Mouse (Mus musculus): ENCODE results near the gene Pde4d.
A peak's percentile ranks its signal among the peaks of the same experiment; 100 is the strongest.

Pde4d gene

DNA sequence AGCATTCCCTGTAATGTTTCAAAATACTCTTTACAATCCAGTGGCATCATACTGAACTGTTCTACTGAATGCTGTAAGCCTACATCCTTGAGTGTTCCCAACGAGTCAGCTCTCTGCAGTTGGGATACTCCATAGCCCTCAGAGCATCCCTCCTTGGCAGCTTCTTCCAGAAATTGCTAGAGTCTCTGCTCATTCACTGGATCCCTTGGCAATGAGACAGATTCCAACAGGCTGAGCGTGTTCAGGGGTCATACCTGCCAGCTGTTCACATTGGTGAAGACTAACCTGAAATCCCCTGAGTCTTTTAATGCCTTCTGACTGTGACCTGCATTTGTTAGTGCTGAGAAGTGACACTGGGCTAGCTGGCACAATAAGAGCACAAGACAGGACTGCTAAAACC is 1173.5 kb downstream of the Pde4d start:
- no peak for DNase-seq (ENCODE audit: low read depth, low spot score)

DNA sequence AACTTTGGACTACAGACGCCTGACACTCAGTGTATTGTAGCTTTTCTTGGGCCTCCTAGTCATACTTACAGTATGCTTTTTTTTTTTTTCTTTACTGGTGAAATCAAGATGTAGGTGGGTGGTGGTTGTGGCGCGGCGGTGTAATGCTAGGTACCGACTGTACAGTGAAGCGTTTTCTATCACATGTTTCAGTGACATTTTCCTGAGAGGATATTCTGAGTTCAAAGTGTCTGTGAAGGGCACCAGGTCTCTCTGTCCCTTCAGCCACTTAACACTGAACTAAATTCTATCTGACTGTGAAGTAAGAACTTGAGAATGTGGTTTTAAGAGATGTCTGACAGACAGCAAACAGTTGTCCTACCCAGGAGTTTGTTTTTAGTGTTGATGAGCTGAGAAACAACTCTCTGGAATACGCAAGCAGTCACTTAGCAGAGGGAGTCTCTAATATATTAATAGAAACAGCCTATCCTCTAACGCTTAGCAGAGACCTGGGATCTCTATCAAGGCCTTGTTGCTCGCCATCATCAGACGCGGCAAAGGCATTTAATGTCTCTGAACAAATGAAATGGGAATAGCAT is 1175.1 kb downstream of the Pde4d start:
- no peak for DNase-seq (ENCODE audit: low read depth, low spot score)

DNA sequence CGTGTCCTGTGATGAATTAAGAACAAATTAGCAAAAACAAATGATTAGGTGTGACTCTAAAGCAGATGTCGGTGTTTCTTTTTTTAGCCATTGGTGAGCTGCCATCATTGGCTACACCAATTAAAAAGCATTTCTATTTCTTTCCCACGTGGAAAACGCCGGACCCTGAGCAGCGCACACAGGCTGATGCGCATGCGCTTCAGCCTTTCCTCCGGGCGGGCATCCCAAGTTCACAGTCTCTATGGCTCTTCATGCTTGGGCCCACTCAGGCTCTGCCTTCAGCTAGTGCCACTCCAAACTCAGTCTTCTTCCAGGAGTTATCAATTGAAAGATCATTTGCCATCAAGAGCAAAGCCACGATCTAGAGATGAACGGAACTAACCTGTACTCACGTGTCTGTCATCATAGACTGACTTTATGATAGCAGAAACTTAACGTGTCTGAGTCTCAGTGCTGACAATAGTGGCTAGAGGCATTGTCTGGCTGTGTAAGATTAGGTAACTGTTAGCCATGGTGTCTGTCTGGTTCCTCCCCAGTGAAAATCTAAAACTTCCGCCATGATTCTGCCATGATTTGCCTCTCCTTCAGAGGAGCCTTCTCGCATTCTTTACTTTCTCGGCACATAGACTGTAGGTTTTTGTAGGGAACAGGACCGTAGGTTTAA is 1175.8 kb downstream of the Pde4d start:
- DNase-seq (ENCODE audit: low read depth, low spot score): peak; percentile 52

DNA sequence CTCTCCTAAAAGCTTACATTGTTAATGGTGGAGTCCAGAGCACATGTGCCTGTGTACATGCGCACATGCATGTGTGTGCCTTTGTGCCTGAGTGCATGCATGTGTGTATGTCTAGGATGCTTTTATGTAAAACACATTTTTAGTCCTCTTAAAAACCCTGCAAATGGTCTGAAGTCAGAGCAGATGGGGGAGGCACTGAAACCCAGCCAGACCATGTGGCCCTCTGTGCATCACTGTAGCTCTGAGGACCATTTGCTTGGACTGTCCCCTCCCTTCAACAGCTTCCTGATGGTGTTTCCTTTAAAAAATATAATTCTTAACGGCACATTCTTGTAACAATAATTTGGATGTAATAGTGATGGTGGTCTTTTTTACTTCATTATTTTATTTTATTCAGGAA is 1177.5 kb downstream of the Pde4d start:
- no peak for DNase-seq (ENCODE audit: low read depth, low spot score)

DNA sequence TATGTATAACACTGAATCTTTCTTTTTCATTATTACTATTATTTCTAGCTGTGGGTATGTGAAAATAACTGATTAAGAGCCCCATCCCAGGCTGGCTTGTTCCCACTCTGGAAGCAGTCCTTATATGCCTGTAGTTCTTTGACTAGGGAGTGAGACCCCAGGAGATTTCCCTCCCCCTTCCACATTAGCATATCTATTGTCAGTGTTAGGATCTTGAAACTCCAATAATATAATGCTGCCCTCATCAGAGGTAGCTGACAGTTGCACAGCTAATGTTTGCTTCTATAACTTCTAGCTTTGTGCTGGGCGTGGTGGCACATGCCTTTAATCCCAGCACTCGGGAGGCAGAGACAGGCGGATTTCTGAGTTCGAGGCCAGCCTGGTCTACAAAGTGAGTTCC is 1178.9 kb downstream of the Pde4d start:
- peak; percentile 54 for DNase-seq (ENCODE audit: low read depth, low spot score)

DNA sequence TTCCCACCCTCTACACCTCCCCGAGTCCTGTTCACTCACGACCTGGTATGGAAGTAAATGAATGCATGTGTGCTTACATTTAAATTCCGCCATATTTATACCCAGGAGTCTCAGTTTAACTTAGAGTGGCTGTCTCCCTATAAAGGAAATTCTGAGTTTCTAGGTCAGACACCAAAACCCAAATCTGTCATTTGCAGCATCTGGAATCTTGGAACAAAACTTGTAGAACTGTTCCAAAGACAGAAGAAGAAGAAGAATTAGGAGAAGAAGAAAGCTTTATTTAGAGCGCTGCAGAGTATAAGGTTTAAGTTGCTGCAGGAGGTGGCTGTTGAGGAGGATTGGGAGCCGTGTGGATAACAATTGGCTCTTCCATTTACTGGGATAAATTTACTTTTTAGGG is 1179.5 kb downstream of the Pde4d start:
- no peak for DNase-seq (ENCODE audit: low read depth, low spot score)

DNA sequence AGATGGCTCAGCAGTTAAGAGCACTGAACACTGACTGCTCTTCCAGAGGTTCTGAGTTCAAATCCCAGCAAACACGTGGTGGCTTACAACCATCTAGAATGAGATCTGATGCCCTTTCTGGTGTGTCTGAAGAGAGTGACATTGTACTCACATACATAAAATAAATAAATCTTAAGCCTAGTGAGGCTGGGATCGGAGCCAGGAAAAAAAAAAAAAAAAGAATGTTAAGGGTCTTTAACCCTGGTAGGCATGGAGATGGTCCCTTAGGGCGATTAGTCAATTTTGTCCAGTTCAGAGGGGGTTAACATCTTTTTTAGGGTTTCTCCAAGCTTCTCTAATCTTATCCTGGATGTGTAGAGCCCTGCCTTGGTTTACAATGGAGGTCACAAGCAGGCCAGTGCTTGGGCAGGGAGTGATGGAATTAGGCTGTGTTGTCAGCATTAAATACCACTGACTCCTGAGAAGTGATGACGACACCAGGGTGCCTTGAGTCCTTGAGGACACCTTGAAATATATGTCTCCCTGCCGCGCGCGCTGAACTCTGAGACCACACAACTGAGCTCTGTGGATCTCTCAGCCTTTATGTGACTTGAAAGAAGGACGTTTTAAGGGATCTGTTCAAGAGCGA is 1181.8 kb downstream of the Pde4d start:
- peak; percentile 39 for DNase-seq (ENCODE audit: low read depth, low spot score)

DNA sequence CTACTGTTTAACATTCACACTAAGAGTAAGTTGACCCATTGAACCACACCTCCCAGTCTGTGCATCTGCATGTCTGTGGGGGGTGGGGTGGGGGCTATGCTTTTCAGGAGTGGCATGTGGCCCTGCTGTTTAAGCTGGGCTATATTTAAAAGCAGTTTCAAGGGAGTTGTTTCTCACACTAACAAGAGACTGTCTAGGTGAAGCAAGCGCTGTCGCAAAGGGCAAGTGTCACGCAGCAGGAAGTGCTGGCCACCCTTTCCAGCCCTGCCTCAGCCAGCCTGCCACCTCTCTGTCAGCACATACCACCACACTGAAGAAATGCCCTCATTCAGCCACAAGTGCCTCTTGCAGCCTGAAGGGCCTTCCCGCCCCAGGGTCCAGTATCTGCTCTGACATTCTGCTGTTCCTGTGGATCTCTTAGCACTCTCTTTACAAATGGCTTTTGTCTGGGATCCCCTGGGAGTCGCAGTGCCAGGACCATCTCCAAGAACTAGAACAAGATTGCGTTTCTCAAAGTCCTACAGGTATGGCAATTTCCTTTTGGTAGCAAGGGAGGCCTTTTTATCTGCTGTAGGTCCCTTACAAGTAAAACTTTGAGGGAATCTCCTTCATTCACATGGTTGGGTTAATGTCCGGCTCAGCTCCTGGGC is 1182.8 kb downstream of the Pde4d start:
- DNase-seq (ENCODE audit: low read depth, low spot score): peak; percentile 79

DNA sequence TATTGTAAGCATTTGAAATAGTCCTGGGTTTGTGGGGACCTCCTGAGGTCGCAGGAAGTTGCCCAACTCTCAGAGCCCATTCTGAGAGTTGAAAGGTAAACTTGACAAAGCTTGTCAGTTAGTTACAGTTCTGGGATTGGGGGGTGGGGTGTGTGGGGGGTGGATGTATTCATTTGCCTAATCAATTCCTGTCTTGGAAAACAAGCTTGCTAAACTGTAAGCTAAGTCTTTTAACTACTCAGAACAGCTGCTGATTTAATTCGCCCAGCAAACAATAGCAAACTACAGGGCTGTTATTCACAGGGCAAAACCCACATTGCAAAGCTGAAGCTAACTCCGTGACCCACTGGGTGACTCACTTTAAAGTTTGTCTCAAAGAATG is 1183.3 kb downstream of the Pde4d start:
- peak; percentile 74 for DNase-seq (ENCODE audit: low read depth, low spot score)

DNA sequence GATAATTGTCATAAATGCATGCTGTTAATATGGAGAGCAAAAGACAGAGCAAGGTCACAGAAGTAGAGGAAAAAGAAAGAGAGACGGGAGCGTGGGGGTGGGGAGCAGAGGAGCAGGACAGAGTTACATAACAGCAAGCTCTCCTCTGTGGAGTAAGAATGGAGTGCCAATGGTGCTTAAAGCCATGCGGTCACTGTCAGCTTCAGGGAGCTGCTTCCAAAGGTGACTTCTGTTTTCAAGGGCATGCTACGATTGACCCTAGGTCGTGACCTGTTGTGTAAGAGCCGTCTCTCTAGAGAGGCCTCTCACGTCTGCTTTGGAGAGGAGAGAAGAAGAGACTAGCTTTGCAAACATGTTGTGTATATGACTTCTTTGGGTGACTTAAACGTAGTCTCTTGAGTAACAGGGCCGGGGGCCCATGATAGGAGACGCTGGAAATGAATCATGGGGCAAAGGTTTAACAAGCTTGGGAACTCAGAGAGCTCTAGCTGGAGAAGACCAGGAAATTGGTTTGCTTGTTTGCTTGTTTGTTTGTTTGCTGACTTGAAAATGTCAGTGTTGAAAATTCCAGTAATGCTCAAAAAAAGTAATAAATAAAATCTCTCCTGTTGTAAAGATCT is 1186.3 kb downstream of the Pde4d start:
- peak; percentile 45 for DNase-seq (ENCODE audit: low read depth, low spot score)

DNA sequence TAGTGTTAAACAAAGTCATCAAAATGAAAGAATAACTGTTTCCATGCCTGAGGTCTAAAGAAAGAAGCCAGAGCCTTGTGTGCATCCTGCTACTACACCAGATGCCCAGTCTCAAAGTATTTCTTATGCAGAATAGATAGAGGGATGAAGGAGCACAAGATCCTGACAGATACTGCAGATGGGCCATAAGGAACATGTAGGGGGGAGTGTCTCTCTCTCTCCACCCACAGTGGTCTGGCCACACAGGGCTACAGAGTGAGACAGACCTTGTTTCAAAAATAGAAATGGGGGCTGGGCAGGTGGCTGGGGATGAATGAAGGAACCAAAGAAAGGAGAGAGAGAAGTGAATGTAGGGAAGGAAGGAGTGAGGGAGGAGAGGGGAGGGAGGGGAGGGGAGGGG is 1188.5 kb downstream of the Pde4d start:
- no peak for DNase-seq (ENCODE audit: low read depth, low spot score)

DNA sequence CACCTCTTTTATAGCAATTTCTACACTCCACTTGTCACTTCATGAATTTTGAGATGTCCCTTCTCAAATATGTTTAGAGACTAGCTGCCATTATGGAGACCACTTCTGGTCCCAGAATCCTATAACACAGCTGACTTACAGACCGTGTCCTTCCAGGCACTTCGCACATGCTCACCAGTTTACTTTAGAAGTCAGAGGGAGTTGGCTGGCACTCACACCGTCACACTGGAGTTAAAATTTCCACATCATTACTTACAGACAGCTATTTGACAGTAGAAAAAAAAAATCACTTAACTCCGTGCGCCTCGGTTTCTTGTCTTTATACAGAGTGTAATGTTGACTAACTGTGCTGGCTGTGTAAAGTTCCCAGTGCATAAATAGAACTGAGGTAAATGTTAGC is 1189.5 kb downstream of the Pde4d start:
- no peak for DNase-seq (ENCODE audit: low read depth, low spot score)

DNA sequence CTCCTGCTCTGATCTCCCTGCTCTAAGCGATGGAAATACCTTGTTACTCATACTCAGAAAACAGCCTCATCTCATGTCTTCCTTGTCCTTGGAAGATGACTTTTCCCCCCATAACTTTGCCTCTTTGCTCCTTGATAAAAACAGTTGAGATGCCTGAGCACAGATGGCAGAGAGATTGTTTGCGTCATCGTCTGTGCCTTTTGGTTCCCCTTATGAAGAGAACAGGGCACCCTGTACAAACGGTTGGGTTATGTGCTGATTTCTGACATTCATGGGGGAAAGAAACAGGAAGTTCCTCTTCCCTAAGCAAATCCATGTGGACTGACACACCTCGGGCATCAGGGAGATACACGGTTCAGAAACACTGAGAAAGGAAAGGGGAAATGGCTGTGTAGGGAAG is 1191.8 kb downstream of the Pde4d start:
- DNase-seq (ENCODE audit: low read depth, low spot score): no peak

DNA sequence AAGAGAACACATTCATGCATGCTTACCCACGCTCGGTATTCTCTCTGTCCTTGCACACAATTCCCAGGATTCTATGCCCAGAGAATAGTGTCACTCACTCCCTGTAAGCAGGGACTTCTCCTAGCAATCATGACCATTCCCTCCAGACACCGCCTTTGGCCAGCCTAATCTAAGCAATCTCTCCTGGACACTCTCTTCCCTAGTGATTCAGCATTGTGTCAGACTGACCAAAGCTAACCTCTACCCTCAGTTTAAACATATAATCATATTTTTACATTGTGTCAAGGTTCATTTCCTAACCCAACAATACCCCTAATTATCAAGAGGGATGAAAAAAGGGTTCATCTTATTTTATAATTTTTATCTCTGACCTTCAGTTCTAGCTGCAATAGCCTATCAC is 1193.7 kb downstream of the Pde4d start:
- DNase-seq (ENCODE audit: low read depth, low spot score): no peak

DNA sequence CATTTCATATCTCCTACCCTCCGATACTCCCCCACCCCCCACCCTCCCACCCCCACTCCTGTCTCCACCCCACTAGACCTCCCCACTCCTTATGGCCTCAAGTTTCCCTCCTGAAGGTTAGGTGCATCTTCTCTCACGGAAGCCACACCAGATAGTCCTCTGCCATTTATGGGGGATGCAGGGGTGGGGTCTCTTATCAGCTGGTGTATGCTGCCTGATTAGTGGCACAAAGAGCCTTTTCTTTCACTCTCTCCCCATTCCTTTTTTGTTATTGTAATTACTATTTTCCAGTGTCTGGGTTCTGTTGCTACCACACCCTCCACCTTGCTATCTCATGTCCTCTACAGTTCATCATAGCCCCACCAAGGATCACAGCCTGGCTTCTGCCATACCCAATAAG is 1194.3 kb downstream of the Pde4d start:
- DNase-seq (ENCODE audit: low read depth, low spot score): peak; percentile 67

DNA sequence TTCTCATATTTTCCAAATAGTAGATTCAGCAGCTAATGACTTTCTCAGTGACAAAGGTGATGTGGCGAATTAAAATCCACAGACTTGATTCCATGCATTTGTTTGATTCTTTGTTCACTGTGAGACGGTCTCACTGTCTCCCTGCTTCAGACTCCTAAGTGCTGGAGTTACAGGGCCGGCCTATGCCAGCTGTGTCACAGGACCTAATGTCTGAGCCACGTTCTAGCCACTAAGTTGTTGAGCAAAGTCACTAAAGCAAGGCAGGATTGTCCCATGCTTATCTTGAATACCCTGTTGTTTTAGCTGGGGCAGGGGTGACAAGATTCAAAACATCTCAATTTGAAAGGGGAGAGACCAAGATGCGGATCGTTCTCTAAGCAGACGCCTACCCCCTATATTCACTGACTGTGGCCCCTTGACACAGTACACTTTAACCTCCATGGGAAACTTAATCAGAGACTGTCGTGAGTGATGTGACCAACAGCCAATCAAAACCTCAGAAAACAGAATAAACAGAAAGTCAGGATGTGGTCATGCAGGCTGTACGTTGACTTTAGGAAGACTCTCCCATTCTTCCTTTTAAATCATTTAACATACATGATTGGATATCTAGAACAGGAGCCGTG is 1195.6 kb downstream of the Pde4d start:
- peak; percentile 65 for DNase-seq (ENCODE audit: low read depth, low spot score)

DNA sequence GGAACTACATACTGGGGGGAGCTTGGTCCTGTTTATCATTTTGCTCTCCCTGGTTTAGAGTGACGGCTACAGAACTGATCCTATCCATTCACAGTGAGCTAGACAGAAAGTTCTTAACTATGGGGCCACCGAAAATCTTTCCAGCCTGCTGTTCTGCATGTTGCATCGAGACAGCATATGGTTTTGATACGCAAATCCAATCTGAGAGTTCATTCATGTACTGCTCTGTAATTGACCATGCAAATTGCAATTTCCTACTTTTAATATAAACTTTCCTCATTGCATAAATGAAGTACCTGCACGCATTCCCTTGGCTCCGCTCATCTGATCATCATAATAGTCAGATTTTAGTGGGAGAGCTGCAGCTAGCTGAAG is 1196.1 kb downstream of the Pde4d start:
- DNase-seq (ENCODE audit: low read depth, low spot score): no peak

DNA sequence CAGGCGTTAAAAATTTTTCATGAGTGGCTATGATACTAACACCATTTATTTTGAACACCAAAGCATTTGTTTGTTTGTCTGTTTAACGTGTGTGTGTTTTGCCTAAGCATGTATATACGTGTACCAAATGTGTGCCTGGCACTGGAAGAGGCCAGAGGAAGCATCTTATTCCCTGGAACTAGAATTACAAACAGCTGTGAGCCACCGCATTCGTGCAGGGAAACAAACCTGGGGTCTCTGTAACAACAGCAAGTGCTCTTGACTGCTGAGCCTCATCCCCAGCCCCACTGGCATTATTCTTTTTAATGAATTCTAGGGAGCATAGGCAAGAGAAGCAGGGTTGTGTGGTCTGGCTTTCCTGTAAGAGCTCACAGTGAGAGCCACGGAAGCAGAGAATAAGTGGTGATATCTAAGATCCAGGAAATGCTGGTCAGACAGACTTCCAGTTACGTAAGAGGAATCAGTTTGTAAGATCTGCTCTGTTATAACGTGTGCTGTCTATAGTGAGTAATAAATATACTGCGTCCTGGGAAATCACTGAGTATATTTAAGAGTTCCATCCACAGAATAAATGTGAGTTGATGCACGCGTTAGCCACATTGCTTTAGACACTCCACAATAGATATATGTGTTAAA is 1197.0 kb downstream of the Pde4d start:
- DNase-seq (ENCODE audit: low read depth, low spot score): no peak

DNA sequence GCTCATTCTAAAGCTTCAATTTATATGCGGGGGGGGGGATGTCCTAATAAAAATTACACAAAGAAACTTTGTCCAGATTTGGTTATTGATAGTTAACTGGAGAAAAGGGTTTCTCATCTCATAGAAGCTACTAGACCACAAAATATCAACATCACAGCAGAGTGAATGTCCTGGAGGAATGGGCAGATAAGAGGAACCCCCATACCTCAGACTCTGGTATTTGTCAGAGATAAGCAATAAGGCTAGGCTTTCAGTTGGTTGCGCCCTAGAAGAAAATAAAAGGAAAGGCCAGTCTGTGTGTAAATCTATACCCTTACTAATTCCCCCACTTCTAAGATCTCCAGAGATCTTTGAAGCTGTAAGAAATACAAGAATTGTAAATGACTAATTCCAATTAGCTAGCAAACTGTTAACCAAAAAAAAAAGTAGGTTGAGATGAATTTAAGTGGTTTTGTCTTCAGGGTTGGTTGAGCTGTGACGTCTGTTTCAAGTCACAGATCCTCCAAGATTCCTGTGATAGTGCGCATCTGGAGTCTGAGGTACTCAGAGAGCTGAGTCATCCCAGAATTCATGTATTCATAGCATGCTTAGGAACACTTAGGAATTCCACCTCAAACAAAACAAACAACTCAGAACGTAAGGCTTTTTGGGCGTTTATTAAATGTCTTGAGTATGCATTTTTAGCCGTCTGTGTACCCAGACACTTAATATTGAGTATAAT is 1197.9 kb downstream of the Pde4d start:
- no peak for DNase-seq (ENCODE audit: low read depth, low spot score)

DNA sequence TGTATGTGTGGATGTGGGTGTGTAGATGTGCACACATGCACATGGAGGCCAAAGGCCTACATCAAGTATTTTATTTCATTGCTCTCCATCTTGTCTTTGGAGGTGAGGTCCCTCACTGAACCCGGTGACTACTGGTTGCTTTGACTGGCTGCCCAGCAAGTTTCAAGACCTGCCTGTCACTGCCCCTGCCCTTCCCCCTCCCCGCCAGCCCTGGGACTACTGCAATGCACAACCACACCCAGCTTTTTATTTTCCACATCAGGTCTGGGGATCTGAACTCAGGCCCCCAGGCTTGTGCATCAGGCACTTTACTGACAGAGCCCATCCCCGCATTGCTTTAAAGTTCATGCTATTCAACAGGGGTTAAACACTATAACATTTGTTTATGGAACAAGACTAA is 1198.6 kb downstream of the Pde4d start:
- DNase-seq (ENCODE audit: low read depth, low spot score): no peak
